Mouse (Mus musculus) MEL (cell line): ENCODE data around the gene Inhbe.

Experiments used
- CHD1 ChIP-seq: IDR thresholded peaks from 2 replicates; pipeline ENCODE4 v1.6.1; 2012; ENCODE audit warnings: low read depth, mild to moderate bottlenecking, inconsistent platforms, low read length, improper control_type of control experiment
- CHD2 ChIP-seq: IDR thresholded peaks from 2 replicates; pipeline ENCODE4 v1.6.1; 2011; ENCODE audit warnings: low read length, improper control_type of control experiment
- CTCF ChIP-seq, 3 experiments: IDR thresholded peaks in 2 of 3; conservative IDR thresholded peaks in 1 of 3; 2 replicates each; pipeline ENCODE4 v1.5.1; 2011 to 2012; ENCODE audit warnings: low read length in 3 of 3, low read depth in 2 of 3, mild to moderate bottlenecking in 2 of 3, improper control_type of control experiment in 1 of 3, inconsistent platforms in 1 of 3, mixed read lengths in 1 of 3, moderate library complexity in 1 of 3; ENCODE audit not compliant: control insufficient read depth in 1 of 3, insufficient read depth in 1 of 3, poor library complexity in 1 of 3, severe bottlenecking in 1 of 3
- E2F4 ChIP-seq: IDR thresholded peaks from 2 replicates; pipeline ENCODE4 v1.6.1; 2011; ENCODE audit warnings: low read depth, low read length, improper control_type of control experiment, borderline replicate concordance
- EP300 ChIP-seq, 2 experiments: IDR thresholded peaks; 2 replicates each; pipeline ENCODE4 v1.6.1; 2011; ENCODE audit warnings: improper control_type of control experiment in 2 of 2, low read length in 2 of 2, low read depth in 1 of 2, mild to moderate bottlenecking in 1 of 2
- ETS1 ChIP-seq: IDR thresholded peaks from 2 replicates; pipeline ENCODE4 v1.6.1; 2012; ENCODE audit warnings: low read depth, mild to moderate bottlenecking, inconsistent platforms, low read length, improper control_type of control experiment, moderate library complexity
- GATA1 ChIP-seq: IDR thresholded peaks from 2 replicates; pipeline ENCODE4 v1.6.1; 2011; ENCODE audit warnings: low read depth, low read length, improper control_type of control experiment
- KAT2A ChIP-seq: conservative IDR thresholded peaks from 2 replicates; pipeline ENCODE4 v1.6.1; 2012; ENCODE audit warnings: low read depth, low read length, improper control_type of control experiment, inconsistent platforms
- MEF2A ChIP-seq: IDR thresholded peaks from 2 replicates; pipeline ENCODE4 v1.6.1; 2014; ENCODE audit warnings: low read depth, mild to moderate bottlenecking, inconsistent platforms, low read length, improper control_type of control experiment; ENCODE audit not compliant: poor library complexity, insufficient replicate concordance, severe bottlenecking; ENCODE audit errors: extremely low read depth
- POLR2A ChIP-seq, 2 experiments: IDR thresholded peaks; 2 replicates each; pipeline ENCODE4 v1.6.1; 2011 to 2012; ENCODE audit warnings: low read length in 2 of 2, mild to moderate bottlenecking in 2 of 2, control low read depth in 1 of 2, improper control_type of control experiment in 1 of 2, low read depth in 1 of 2, moderate library complexity in 1 of 2; ENCODE audit not compliant: control insufficient read depth in 1 of 2, insufficient read depth in 1 of 2, poor library complexity in 1 of 2
- POLR2AphosphoS5 ChIP-seq: IDR thresholded peaks from 2 replicates; pipeline ENCODE4 v1.6.1; 2012; ENCODE audit warnings: low read depth, borderline replicate concordance, mild to moderate bottlenecking, inconsistent platforms, low read length, moderate library complexity, mixed read lengths
- USF1 ChIP-seq: IDR thresholded peaks from 2 replicates; pipeline ENCODE4 v1.6.1; 2014; ENCODE audit warnings: low read depth, mild to moderate bottlenecking, inconsistent platforms, low read length, improper control_type of control experiment, moderate library complexity
- ZNF384 ChIP-seq: IDR thresholded peaks from 2 replicates; pipeline ENCODE4 v1.6.1; 2012; ENCODE audit warnings: low read depth, mild to moderate bottlenecking, inconsistent platforms, low read length, improper control_type of control experiment

DNA sequence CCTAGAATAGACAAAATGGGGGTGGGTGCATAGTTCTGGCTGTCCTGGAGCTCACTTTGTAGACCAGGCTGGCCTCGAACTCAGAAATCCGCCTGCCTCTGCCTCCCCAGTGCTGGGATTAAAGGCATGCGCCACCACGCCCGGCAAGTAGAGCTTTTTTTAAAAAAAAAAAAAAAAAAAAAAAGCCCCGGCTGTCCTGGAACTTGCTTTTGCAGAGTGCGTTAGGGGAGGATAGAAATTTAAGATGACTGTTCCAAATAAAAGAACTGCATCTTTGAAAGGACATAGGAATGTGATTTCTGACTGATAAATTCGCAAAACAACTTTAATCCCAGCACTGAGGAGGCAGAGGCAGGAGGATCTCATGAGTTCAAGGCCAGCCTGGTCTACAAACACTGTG, 25.4 kb upstream of the Inhbe start:
- TF ChIP-seq USF1 (no peak), GATA1 (no peak), ZNF384 (peak; percentile 26; the same call in 1 of the 2 replicates), POLR2A (IDR thresholded peaks at IDR 0.05; ENCODE audit: control insufficient read depth in 1 of 2, insufficient read depth in 1 of 2, low read depth in 1 of 2, low read length in 2 of 2, poor library complexity in 1 of 2) (no peak), ETS1 (no peak), KAT2A (no peak), CHD2 (no peak), CTCF (IDR thresholded peaks at IDR 0.05 in 2 of 3, conservative IDR thresholded peaks at IDR 0.05 in 1 of 3; ENCODE audit: control insufficient read depth in 1 of 3, insufficient read depth in 1 of 3, low read depth in 2 of 3, low read length in 3 of 3, poor library complexity in 1 of 3, severe bottlenecking in 1 of 3) (no peak), E2F4 (no peak), MEF2A (no peak), EP300 (IDR thresholded peaks at IDR 0.05; ENCODE audit: low read depth in 1 of 2, low read length in 2 of 2) (no peak), POLR2AphosphoS5 (no peak), CHD1 (no peak)
